Mouse (Mus musculus) kidney, adult 18-20 months (tissue): ENCODE data around the gene Fam160b1.

Experiments
- DNase-seq: peaks from one replicate; pipeline ENCODE4 v3.0.0; 2021

Fam160b1 gene

DNA sequence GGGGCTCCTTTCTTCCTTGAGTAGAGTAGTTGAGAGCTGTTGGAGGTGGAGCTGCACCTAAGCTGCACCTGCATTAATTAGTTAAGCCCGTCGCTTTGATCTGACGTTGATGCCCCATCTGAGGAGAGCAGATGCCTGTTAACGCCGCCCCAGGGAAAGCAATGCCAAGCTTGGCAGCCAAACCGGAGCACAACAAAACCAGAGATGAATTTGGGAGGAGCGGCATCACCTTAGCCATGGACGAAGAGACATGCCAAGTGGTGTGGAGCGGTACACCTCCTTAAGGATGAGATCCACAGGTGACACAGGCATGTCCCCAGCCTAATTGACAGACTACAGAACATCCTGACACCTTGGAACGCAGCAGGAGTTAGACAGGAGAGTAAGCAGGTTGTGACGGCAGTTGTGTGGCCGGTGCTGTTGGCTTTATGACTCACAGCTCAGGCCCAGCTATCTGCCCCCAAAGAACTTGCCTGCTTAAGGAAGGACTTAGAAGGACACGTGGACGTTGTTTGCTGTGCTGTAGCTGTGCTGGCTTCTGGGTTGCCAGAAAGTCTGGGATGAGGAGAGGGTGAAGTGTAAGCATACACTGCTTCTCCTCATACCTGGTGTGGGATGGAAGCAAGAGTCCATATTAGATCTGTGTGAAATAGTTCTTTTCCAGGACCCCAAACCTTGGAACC is 67.4 kb downstream of the Fam160b1 start:
- DNase-seq = no peak

DNA sequence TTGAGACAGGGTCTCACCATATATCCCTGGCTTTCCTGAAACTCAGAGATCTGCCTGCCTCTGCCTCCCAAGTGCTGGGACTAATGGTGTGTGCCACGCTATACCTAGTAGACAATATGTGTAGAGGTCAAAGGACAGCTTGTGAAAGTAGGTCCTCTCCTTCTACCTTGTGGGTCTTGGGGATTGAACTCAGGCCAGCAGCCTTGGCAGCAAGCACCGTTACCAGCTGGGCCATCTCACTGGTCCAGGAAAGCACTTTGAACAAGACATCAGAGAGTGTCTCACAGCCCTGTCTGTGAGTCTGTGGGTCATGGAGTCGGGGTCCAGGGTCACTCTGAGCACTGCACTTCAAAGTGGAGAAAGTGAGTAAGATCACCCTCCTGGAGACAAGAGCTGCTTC is 68.2 kb downstream of the Fam160b1 start:
- no peak for DNase-seq

DNA sequence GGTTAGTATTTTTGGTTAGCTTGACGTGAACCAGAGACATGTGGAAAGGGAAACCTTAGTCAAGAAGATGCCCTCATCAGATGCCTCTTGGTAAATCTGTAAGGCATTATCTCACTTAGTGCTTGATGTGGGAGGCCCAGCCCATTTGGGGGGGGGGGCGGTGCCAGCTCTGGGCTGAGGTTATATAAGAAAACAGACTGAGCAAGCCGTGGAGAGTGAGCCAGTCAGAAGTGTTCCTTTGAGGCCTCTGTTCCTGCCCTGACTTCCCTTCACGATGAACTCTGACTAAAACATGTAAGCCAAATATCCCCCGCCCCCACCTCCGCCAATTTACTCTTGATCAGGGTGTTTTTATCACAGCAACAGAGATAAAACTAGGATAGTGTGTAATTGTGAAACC is 69.4 kb downstream of the Fam160b1 start:
- no peak for DNase-seq

GRCm38 (mm10) chr19:57431476-57431875 is 71.0 kb downstream of the Fam160b1 start:
- no peak for DNase-seq

DNA sequence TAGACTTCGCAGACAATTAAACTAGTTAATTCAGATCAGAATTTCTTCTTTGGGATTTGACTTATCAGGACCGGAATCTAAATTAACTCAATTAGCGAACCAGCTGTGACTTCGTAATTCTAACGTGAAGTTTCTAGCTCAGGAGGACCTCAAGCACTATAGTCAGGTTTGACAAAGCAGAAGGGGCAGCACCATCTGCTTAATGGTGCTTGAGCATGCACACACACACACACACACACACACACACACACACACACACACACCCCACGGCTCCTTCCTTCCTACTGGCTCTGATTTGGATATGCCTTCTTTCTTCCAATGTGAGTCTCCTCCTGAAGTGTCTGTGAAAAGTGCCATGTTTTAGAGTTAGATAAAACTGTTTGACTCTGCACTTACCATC is 73.5 kb downstream of the Fam160b1 start:
- no peak for DNase-seq

- peak; percentile 15 for DNase-seq
These were observed 76.1 kb downstream of the Fam160b1 start for GRCm38 (mm10) chr19:57436586-57437021.

DNA sequence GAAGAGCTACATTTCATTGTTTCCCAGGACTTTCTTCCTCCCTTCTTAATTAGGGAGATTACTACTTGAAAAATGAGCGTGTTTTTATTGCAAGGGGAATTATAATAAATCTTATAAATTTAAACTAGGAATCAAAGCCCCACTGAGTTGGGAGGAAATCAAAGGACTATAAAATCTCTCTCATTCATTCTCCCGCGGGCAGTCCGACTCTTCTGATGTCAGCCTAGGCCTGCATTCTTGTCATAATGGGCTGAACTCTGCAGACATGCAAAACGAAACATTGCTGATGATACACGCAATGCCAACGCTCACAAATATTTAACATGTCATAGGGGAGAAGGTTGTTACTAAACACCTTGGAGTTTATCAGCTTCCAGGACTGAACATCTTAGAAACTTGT is 76.6 kb downstream of the Fam160b1 start:
- no peak for DNase-seq
